Mouse (Mus musculus): ENCODE results near the gene Rp2. TPM values are rescaled to one million over a fixed set of nuclear protein-coding genes. Genes with fewer than 3 reads are reported as not detected.
"Not testable (repeated sequence)": the region's sequence is repeated elsewhere in the genome, so short reads cannot be mapped to it uniquely, and the experiment has no call there.

Rp2 gene
- total RNA-seq (2021): 10 to 100 TPM; 14.6 to 18.6 TPM
- long read RNA-seq, full-length matches to known transcripts: 31 of 35 reads
- long read RNA-seq, partial matches to known transcripts: 3 of 35 reads
- long read RNA-seq, other reads (novel, unspliced or antisense): 1 of 35 reads

- DNase-seq (ENCODE audit: low spot score in 2 of 2): peak; percentile 71 to 81
These were observed at the start of gene Rp2 for GRCm38 (mm10) chrX:20364391-20365365. Gene Rp2, plus strand, starts transcription at chrX:20364481.

GRCm38 (mm10) chrX:20332756-20333155, 31.5 kb upstream of the Rp2 start:
- DNase-seq (ENCODE audit: low spot score in 2 of 2): peak; percentile 17 to 51

GRCm38 (mm10) chrX:20335722-20336121, 28.6 kb upstream of the Rp2 start:
- peak; percentile 5 to 47 for DNase-seq (ENCODE audit: low spot score in 2 of 2)

GRCm38 (mm10) chrX:20344980-20345379, 19.3 kb upstream of the Rp2 start:
- no peak for DNase-seq (ENCODE audit: low spot score in 2 of 2)

GRCm38 (mm10) chrX:20346355-20346754, 17.9 kb upstream of the Rp2 start:
- DNase-seq (ENCODE audit: low spot score in 2 of 2): no peak

- not testable (repeated sequence) for DNase-seq (ENCODE audit: low spot score in 2 of 2)
These were observed 14.0 kb upstream of the Rp2 start for GRCm38 (mm10) chrX:20350241-20350640.

GRCm38 (mm10) chrX:20355283-20355682, 9.0 kb upstream of the Rp2 start:
- DNase-seq (ENCODE audit: low spot score in 2 of 2): no peak

- no peak for DNase-seq (ENCODE audit: low spot score in 2 of 2)
These were observed 8.0 kb upstream of the Rp2 start for GRCm38 (mm10) chrX:20356309-20356708.

- peak in 1 of 2 experiments; percentile 1 for DNase-seq (ENCODE audit: low spot score in 2 of 2)
These were observed 1.8 kb downstream of the Rp2 start for GRCm38 (mm10) chrX:20366036-20366435.

- no peak for DNase-seq (ENCODE audit: low spot score in 2 of 2)
These were observed 15.2 kb downstream of the Rp2 start for GRCm38 (mm10) chrX:20379347-20380014.

GRCm38 (mm10) chrX:20382260-20382659, 18.0 kb downstream of the Rp2 start:
- DNase-seq (ENCODE audit: low spot score in 2 of 2): no peak

GRCm38 (mm10) chrX:20387006-20387405, 22.7 kb downstream of the Rp2 start:
- DNase-seq (ENCODE audit: low spot score in 2 of 2): no peak

GRCm38 (mm10) chrX:20391964-20392363, 27.7 kb downstream of the Rp2 start:
- DNase-seq (ENCODE audit: low spot score in 2 of 2): not testable (repeated sequence)

- no peak for DNase-seq (ENCODE audit: low spot score in 2 of 2)
These were observed 28.7 kb downstream of the Rp2 start for GRCm38 (mm10) chrX:20392942-20393341.

GRCm38 (mm10) chrX:20404068-20404467, 39.8 kb downstream of the Rp2 start:
- no peak for DNase-seq (ENCODE audit: low spot score in 2 of 2)

GRCm38 (mm10) chrX:20406909-20407308, 42.6 kb downstream of the Rp2 start:
- DNase-seq (ENCODE audit: low spot score in 2 of 2): no peak

GRCm38 (mm10) chrX:20407676-20408075, 43.4 kb downstream of the Rp2 start:
- DNase-seq (ENCODE audit: low spot score in 2 of 2): no peak

GRCm38 (mm10) chrX:20411382-20411781, 47.1 kb downstream of the Rp2 start:
- no peak for DNase-seq (ENCODE audit: low spot score in 2 of 2)

GRCm38 (mm10) chrX:20412221-20412620, 47.9 kb downstream of the Rp2 start:
- no peak for DNase-seq (ENCODE audit: low spot score in 2 of 2)

- peak; percentile 15 to 58 for DNase-seq (ENCODE audit: low spot score in 2 of 2)
These were observed 50.8 kb downstream of the Rp2 start for GRCm38 (mm10) chrX:20414885-20415622.

- DNase-seq (ENCODE audit: low spot score in 2 of 2): no peak
These were observed 54.2 kb downstream of the Rp2 start for GRCm38 (mm10) chrX:20418461-20418860.
